Mouse (Mus musculus) adrenal gland, adult (tissue): ENCODE measurements around the gene Fyco1.

Experiments
- DNase-seq, 2 experiments: peaks; one replicate each; pipeline ENCODE4 v3.0.0; 2022 to 2023; ENCODE audit warnings: low spot score in 1 of 2; ENCODE audit not compliant: inconsistent age in 2 of 2

Gene Fyco1

GRCm38 (mm10) chr9:123851713-123852448 lies at the start of gene Fyco1:
Gene Fyco1, minus strand, starts transcription at chr9:123851899.
- peak; percentile 96 to 98 for DNase-seq

GRCm38 (mm10) chr9:123872049-123872448 lies 20.4 kb upstream of the Fyco1 start:
- DNase-seq: no peak

GRCm38 (mm10) chr9:123869167-123869784 lies 17.6 kb upstream of the Fyco1 start:
- DNase-seq: no peak

GRCm38 (mm10) chr9:123863641-123864040 lies 11.9 kb upstream of the Fyco1 start:
- no peak for DNase-seq

- no peak for DNase-seq
These were observed 11.4 kb upstream of the Fyco1 start for GRCm38 (mm10) chr9:123862895-123863616.

- no peak for DNase-seq
These were observed 10.2 kb upstream of the Fyco1 start, which contains the start of gene Xcr1 for GRCm38 (mm10) chr9:123861929-123862328. Gene Xcr1, minus strand, starts transcription at chr9:123862029.

GRCm38 (mm10) chr9:123856836-123857235 lies 5.1 kb upstream of the Fyco1 start:
- DNase-seq: no peak

GRCm38 (mm10) chr9:123852449-123853390 lies 1.0 kb upstream of the Fyco1 start:
- DNase-seq: peak; percentile 30 to 54

GRCm38 (mm10) chr9:123851062-123851712 lies 512 bp downstream of the Fyco1 start:
- DNase-seq: peak; percentile 76 to 87

GRCm38 (mm10) chr9:123850705-123851061 lies 1.0 kb downstream of the Fyco1 start:
- peak; percentile 46 to 84 for DNase-seq

- peak; percentile 34 to 64 for DNase-seq
These were observed 1.6 kb downstream of the Fyco1 start for GRCm38 (mm10) chr9:123849976-123850695.

GRCm38 (mm10) chr9:123846490-123846889 lies 5.2 kb downstream of the Fyco1 start:
- DNase-seq: no peak

GRCm38 (mm10) chr9:123845120-123845519 lies 6.6 kb downstream of the Fyco1 start:
- DNase-seq: peak; percentile 24 to 73

GRCm38 (mm10) chr9:123844468-123844867 lies 7.2 kb downstream of the Fyco1 start:
- DNase-seq: no peak

GRCm38 (mm10) chr9:123840243-123840642 lies 11.5 kb downstream of the Fyco1 start:
- DNase-seq: no peak

GRCm38 (mm10) chr9:123835851-123836250 lies 15.8 kb downstream of the Fyco1 start:
- DNase-seq: no peak

- no peak for DNase-seq
These were observed 22.8 kb downstream of the Fyco1 start for GRCm38 (mm10) chr9:123828916-123829315.

GRCm38 (mm10) chr9:123826631-123827030 lies 25.1 kb downstream of the Fyco1 start:
- DNase-seq: no peak

- DNase-seq: no peak
These were observed 33.1 kb downstream of the Fyco1 start for GRCm38 (mm10) chr9:123818601-123819000.

- DNase-seq: no peak
These were observed 35.7 kb downstream of the Fyco1 start for GRCm38 (mm10) chr9:123815996-123816395.
